Mouse (Mus musculus) forebrain, postnatal 0 days (tissue): ENCODE data around the gene Fas. TPM values are rescaled to one million over a fixed set of nuclear protein-coding genes. Genes with fewer than 3 reads are reported as not detected.
A peak's percentile ranks its signal among the peaks of the same experiment; 100 is the strongest.

Source experiments
- ATAC-seq: fragments of 200-750 bp; cut with Nextera tagmentation; 2 replicates; pipeline ENCODE4 v1.8.0; 2017; ENCODE audit warnings: mild to moderate bottlenecking, moderate library complexity
- DNase-seq: peaks from one replicate; pipeline ENCODE4 v3.0.0-alpha.2; 2015
- H3K27ac ChIP-seq: fragments of 300-500 bp; sonication (generic); 2 replicates; pipeline ENCODE4 v1.5.1; 2014; ENCODE audit warnings: low read depth, mild to moderate bottlenecking, antibody characterized with exemption, low read length, moderate library complexity, mixed read lengths
- H3K27me3 ChIP-seq: fragments of 300-500 bp; sonication (generic); 2 replicates; pipeline ENCODE4 v1.6.1; 2014; ENCODE audit warnings: mild to moderate bottlenecking, low read length, mixed read lengths; ENCODE audit not compliant: insufficient read depth
- H3K36me3 ChIP-seq: fragments of 300-500 bp; sonication (generic); 2 replicates; pipeline ENCODE4 v1.6.1; 2014; ENCODE audit warnings: mild to moderate bottlenecking, moderate library complexity; ENCODE audit not compliant: insufficient read depth
- H3K4me1 ChIP-seq: fragments of 300-500 bp; sonication (generic); 2 replicates; pipeline ENCODE4 v1.6.1; 2014; ENCODE audit warnings: antibody characterized with exemption; ENCODE audit not compliant: insufficient read depth
- H3K4me2 ChIP-seq: fragments of 300-500 bp; sonication (generic); 2 replicates; pipeline ENCODE4 v1.6.1; 2014; ENCODE audit warnings: low read depth, mild to moderate bottlenecking, moderate library complexity
- H3K4me3 ChIP-seq: fragments of 300-500 bp; sonication (generic); 2 replicates; pipeline ENCODE4 v1.5.1; 2014; ENCODE audit warnings: low read depth, low read length, mixed read lengths
- H3K9ac ChIP-seq: fragments of 300-500 bp; sonication (generic); 2 replicates; pipeline ENCODE4 v1.6.1; 2014; ENCODE audit warnings: mild to moderate bottlenecking
- H3K9me3 ChIP-seq: fragments of 300-500 bp; sonication (generic); 2 replicates; pipeline ENCODE4 v1.6.1; 2016; ENCODE audit warnings: low read length
- CTCF ChIP-seq: sonication (generic); IDR thresholded peaks from 2 replicates; pipeline ENCODE4 v1.5.1; 2016; ENCODE audit warnings: antibody characterized with exemption, control low read depth, low read depth
- WGBS: fragments of 180-500 bp; shearing (Covaris S2); extraction: QIAGEN DNeasy Blood & Tissue Kit; methylation state at CpG from one replicate; pipeline ENCODE4 v1.1.7; 2014; 5-methylcytosine and 5-hydroxymethylcytosine counted together
- polyA plus RNA-seq: library from polyadenylated mRNA; unstranded; fragments of >200 nt; fragmentation: Nextera tagmentation; extraction: Ambion mirVana; gene quantifications from 2 replicates; pipeline ENCODE4 v1.2.1, GENCODE M21; 2015
- total RNA-seq: library from RNA; depleted of rRNA; stranded (reverse); fragments of >200 nt; gene quantifications from 2 replicates; pipeline ENCODE4 v1.2.3, GENCODE M21; 2014

Fas gene
- total and polyA plus RNA-seq, 2 experiments from 2014 or later, result 0.85 to 2.5 TPM

DNA sequence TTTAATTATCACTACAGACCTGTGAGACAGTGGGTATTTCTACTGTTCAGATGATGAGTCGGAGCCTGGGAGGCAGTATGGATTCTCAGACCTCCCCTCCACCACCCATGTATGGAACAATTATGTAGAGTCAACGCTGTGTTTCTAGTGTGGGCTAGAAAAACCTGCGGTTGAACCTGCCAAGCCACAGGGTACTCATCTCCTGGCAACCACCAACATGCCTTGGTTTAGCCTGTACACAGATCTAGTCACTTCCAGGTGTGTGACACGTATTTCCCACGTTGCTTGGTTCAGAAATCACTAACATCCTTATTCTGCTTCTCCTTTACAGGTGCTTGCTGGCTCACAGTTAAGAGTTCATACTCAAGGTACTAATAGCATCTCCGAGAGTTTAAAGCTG lies 16.3 kb downstream of the Fas start:
- Histone ChIP-seq H3K4me3 (no peak overlapping the region), H3K36me3 (no peaks in the 10 kb centered on the region), H3K27ac (no peak overlapping the region), H3K9ac (no peak overlapping the region), H3K4me2 (no peak overlapping the region), H3K27me3 (no peaks in the 10 kb centered on the region), H3K9me3 (no peaks in the 10 kb centered on the region), H3K4me1 (no peaks in the 10 kb centered on the region)
- no peak for ATAC-seq
- no peak for TF ChIP-seq CTCF
- DNase-seq, result no peak
- WGBS, result 84% methylated on average over 6 of the region's 6 CpGs

DNA sequence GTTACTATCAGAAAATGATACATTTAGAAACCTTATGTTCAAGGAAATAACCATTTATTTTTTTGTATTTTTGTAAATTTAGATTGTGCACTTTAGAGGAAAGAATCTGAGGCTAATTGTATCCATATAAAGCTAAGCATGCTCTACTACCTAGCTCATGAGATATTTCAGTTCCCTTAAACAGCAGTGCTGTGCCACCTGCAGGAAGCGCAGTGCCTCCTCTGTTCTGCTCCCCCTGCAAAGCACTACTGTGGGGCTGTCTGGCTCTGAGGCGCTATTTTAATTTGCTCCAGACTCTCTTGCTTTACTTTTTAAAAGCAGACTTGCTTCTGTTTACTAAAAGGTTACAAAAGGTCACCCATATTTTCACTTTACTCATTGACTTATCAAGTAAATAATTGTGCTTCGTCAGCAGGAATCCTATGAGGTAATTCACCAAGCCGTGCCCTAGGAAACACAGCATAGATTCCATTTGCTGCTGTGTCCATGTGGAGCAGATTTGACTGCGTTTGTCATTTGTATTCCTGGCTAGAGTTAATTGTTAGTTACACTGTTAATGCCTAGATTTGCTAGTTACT lies 21.8 kb downstream of the Fas start:
- no peak overlapping the region for H3K27ac ChIP-seq
- TF ChIP-seq CTCF, result no peak
- H3K4me1 ChIP-seq, result no peaks in the 10 kb centered on the region
- no peaks in the 10 kb centered on the region for H3K27me3 ChIP-seq
- no peak for DNase-seq
- H3K4me2 ChIP-seq, result no peak overlapping the region
- no peak overlapping the region for H3K4me3 ChIP-seq
- H3K9me3 ChIP-seq, result no peaks in the 10 kb centered on the region
- no peaks in the 10 kb centered on the region for H3K36me3 ChIP-seq
- WGBS, result 53% methylated on average over 5 of the region's 5 CpGs
- no peak for ATAC-seq
- no peak overlapping the region for H3K9ac ChIP-seq

GRCm38 (mm10) chr19:34328051-34328450 lies 37.6 kb downstream of the Fas start:
- no peak for TF ChIP-seq CTCF
- no peak for ATAC-seq
- no peak overlapping the region for H3K27ac ChIP-seq
- no peak overlapping the region for H3K9ac ChIP-seq
- no peaks in the 10 kb centered on the region for H3K4me1 ChIP-seq
- DNase-seq, result no peak
- no peaks in the 10 kb centered on the region for H3K27me3 ChIP-seq
- no peak overlapping the region for H3K4me3 ChIP-seq
- no peak overlapping the region for H3K4me2 ChIP-seq
- no peaks in the 10 kb centered on the region for H3K9me3 ChIP-seq
- WGBS, result 59% methylated on average over 3 of the region's 3 CpGs
- no peaks in the 10 kb centered on the region for H3K36me3 ChIP-seq

DNA sequence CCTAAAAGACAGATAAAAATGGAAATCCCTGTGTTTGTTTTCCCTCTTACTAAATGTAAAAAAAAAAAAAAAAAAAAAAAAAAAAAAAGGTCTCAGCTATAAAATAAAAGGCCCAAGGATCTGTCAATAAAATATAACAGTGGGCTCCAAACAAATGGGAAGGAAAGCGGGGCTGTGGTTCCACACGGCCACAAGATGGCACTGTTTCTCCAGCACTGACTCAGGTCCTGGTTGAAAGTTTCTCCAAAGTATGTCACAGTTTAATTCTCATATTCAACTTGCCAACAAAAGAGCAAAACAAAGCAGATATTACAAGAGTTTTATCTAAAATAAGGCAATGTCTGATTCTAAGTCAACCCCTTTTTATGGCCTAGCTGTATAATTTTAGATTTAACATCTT lies 43.8 kb downstream of the Fas start:
- Histone ChIP-seq H3K4me1 (no peaks in the 10 kb centered on the region), H3K36me3 (no peaks in the 10 kb centered on the region), H3K27me3 (no peaks in the 10 kb centered on the region), H3K9me3 (no peaks in the 10 kb centered on the region), H3K27ac (no peak overlapping the region), H3K9ac (no peak overlapping the region), H3K4me3 (no peak overlapping the region), H3K4me2 (no peak overlapping the region)
- peak; percentile 92 for TF ChIP-seq CTCF
- peak; percentile 88 for ATAC-seq
- WGBS, result 4% methylated on average over 2 of the region's 2 CpGs
- peak; percentile 87 for DNase-seq

DNA sequence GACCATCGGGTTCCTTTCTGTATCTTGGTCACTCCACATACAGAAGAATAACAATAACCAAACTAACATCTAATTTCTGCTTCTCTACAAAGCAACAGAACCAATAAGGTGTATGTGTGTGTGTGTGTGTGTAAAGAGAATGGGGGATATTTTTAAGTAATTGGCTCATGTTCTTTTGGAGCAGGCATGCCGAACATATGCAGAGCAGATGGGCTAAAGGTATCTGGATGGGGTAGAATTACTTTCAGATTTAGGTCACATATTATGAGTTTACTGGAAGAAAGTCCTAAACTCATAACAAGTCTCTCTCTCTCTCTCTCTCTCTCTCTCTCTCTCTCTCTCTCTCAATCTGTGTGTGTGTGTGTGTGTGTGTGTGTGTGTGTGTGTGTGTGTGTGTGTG lies 54.2 kb downstream of the Fas start:
- WGBS, result 79% methylated on average over 2 of the region's 2 CpGs
- Histone ChIP-seq H3K4me1 (no peaks in the 10 kb centered on the region; the same call in 1 of the 2 replicates), H3K4me2 (no peak overlapping the region), H3K9me3 (no peaks in the 10 kb centered on the region), H3K36me3 (no peaks in the 10 kb centered on the region), H3K27ac (no peak overlapping the region), H3K27me3 (no peaks in the 10 kb centered on the region), H3K9ac (no peak overlapping the region), H3K4me3 (no peak overlapping the region)
- no peak for TF ChIP-seq CTCF
- ATAC-seq, result no peak
- peak; percentile 12 for DNase-seq

DNA sequence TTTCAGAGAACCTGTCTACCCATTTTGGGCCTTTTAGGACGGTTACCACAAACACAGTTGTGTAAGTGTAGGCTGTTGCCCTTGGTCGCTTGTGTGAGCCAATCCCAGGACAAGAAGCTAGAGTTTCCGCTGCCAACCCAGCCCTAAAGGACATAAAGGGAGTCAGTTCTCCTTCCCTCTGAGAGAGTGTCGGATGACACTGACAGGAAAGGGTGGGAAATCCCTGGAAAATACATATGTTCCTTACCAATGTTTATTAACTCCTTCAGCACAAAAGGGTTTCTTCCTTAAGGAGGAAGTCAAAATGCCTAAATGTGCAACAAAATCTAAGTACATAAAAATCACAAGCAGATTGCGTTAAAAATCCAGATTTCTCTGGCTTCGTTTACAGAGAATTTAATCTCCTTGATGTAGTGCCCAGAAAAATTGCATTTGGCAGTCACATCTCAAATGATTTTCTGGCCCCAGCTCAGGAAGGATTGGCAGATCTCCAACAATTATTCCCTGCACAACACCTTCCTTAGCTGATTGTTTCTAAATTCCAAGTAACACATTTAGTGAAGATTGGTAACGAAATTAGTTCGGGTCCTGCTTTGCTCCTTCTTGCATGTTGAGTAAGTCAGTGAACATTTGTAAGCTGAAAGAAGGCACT lies 55.3 kb downstream of the Fas start:
- TF ChIP-seq CTCF, result no peak
- Histone ChIP-seq H3K4me2 (no peak overlapping the region), H3K27me3 (no peaks in the 10 kb centered on the region), H3K36me3 (no peaks in the 10 kb centered on the region), H3K9ac (no peak overlapping the region), H3K27ac (peak overlapping the region; percentile 6; the same call in 1 of the 2 replicates), H3K4me3 (no peak overlapping the region), H3K4me1 (no peaks in the 10 kb centered on the region; the same call in 1 of the 2 replicates), H3K9me3 (no peaks in the 10 kb centered on the region)
- ATAC-seq (peak; percentile 73), DNase-seq (peak; percentile 87)
- WGBS, result 26% methylated on average over 8 of the region's 8 CpGs

- Histone ChIP-seq H3K36me3 (no peaks in the 10 kb centered on the region), H3K4me3 (no peak overlapping the region), H3K27ac (no peak overlapping the region), H3K9ac (no peak overlapping the region), H3K27me3 (no peaks in the 10 kb centered on the region), H3K9me3 (no peaks in the 10 kb centered on the region), H3K4me2 (no peak overlapping the region), H3K4me1 (no peaks in the 10 kb centered on the region)
- ATAC-seq (no peak), DNase-seq (no peak)
- WGBS, result 20% methylated on average over 3 of the region's 3 CpGs
- no peak for TF ChIP-seq CTCF
Observed at GRCm38 (mm10) chr19:34353291-34353805, 62.9 kb downstream of the Fas start.
